Mouse (Mus musculus) left cerebral cortex, postnatal 14 days (tissue): ENCODE data around the gene Yy1. TPM values are rescaled to one million over a fixed set of nuclear protein-coding genes. Genes with fewer than 3 reads are reported as not detected.
"Not testable (repeated sequence)": the region's sequence is repeated elsewhere in the genome, so short reads cannot be mapped to it uniquely, and the experiment has no call there.

Experiments used
- DNase-seq, 2 experiments: peaks; one replicate each; pipeline ENCODE4 v3.0.0; 2021 to 2022; ENCODE audit warnings: low spot score in 2 of 2, mixed read lengths in 1 of 2
- intact Hi-C: fragments of 180-260 bp; cut with DNase I; formaldehyde crosslinking; loops from one replicate; pipeline ENCODE4 v1.15.1; 2025
- microRNA-seq, 2 experiments: library from miRNA; unstranded; fragments of <30 nt; microRNA quantifications; one replicate each; pipeline ENCODE4 v1.2.0; 2022
- total RNA-seq, 2 experiments: library from RNA; stranded (reverse); gene quantifications; 2 replicates each; pipeline ENCODE4 v1.2.3; 2021

Yy1 gene
- total RNA-seq, 2 experiments from 2014 or later: 46.3 to 47.9 TPM

DNA sequence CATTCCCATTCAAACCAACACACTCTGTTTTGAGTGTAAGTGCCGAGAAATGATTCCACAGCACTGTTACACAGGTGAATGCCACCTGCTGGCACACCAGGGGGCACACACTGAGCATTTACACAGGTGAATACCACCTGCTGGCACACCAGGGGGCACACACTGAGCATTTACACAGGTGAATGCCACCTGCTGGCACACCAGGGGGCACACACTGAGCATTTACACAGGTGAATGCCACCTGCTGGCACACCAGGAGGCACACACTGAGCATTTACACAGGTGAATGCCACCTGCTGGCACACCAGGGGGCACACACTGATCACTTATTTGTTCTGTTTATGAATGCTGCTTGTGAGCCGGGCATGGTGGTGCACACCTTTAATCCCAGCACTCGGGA lies 55.3 kb downstream of the Yy1 start:
- intact Hi-C loops, DNase-seq: not testable (repeated sequence)

DNA sequence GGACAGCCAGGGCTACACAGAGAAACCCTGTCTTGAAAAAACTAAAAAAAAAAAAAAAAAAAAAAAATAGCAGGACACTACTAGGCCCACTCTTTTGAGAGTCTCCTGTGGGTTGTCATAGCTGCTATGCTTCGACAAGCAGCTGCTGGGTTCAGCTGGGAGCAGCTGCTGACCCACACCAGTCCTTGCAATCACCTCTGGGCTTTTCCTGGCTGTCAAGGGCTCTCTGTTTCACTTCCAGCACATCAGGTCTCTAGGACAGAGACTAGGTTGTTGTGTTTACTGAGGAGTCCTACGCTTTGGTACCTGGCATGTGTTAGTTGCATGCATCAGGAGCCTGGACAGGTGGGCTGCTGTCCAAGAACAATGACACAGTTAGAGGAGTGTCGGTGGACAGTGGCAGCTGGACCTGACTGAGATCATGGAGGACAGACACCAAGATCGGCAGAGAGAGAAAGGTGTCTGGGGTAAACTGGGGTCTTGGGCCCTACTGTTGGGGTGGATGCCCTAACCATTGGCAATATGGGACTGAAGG lies 56.8 kb downstream of the Yy1 start:
- intact Hi-C loops: no loop called here
- DNase-seq: no peak

DNA sequence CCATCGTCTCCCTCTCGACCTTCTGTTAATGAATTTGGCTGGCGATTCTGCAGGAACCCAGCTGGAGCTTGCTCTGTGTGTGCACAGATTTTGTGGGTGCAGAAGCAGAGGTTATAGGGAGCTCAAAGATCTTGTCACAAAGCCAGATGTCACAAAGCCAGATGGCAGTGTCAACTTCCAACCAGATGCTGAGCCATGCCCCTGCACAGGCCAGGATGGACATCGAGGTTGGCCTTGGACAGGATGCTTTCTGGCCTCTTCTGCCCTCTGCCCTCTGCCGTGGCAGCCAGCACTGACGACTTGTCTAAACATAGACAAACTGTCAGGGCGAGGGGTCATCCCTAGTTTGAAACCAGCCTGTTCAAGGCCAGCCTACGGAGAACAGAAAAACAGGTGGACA lies 57.4 kb downstream of the Yy1 start:
- intact Hi-C loops: no loop called here
- DNase-seq: no peak

DNA sequence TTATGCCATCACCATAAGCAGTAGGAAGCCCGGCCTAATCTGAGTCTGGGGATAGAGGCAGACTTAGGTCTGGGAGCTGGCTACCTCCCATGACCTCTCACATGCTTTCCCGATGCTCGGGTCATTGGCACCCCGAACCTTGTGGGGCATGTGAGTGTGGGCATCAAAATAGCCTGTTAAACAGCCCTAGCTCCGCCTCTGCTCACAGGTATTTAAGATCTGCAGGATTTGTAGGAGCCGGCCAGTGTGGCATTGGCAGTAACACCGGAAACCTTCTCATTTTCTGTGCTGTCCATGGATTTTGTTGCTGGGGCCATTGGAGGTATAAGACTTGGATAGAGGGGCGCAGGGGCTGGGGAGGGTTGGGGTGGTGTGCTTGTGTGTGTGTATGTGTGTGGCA lies 58.1 kb downstream of the Yy1 start:
- no peak for DNase-seq
- intact Hi-C loops: no loop called here

DNA sequence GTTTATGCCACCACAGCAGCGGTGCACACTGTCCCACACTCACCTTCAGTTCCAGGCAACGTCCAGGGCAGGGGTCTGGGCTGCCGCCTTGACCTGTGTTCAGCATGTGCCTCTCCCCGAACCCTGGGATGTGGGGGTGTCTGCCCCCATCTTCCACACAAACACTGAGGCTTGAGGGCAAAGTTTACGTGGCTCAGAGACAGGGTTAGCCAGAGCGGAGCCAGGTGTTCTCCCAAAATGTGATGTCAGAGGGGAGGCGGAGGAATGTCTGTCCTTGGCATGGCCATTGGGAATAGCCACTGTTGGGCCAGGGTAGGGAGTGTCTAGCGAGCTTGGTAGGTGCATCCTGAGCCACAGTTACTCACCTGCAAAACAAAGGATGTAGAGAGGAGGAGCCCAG lies 60.0 kb downstream of the Yy1 start:
- intact Hi-C loops: no loop called here
- DNase-seq: no peak

DNA sequence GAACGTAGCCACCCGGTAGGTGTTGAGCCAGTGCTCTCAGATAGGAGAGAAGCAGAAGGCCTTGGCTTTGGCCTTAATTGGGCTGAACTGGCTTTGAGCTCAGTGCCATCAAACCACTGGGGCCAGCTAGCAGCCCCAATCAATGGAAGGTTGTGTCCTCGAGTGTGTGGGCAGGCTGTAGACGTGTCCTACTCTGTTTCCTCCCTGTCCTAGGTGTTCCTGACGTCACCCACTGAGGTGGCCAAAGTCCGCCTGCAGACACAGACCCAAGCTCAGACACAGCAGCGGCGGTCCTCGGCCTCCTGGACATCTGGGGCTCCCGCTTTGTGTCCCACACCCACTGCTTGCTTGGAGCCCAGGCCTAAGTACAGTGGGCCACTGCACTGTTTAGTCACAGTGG lies 62.3 kb downstream of the Yy1 start:
- intact Hi-C loops: no loop called here
- DNase-seq: no peak

DNA sequence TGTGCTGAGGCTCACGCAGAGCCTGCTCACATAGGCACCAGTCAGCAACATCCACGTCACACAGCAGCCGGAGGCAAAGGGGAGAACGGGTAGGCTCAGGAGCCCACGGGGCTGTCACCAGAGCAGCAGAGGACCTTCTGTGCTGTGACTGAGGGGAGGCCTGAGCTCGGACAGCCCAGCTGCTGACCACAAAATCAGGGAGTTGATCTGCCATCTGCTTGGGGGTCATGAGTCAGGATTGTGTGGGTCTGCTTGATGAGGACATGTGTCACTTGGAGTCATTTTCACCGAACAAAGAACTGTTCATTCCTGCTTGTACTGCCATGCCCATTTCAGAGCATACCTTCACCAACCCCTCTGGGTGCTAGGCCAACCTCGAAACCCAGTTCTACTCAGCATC lies 63.4 kb downstream of the Yy1 start:
- DNase-seq: no peak
- intact Hi-C loops: no loop called here

DNA sequence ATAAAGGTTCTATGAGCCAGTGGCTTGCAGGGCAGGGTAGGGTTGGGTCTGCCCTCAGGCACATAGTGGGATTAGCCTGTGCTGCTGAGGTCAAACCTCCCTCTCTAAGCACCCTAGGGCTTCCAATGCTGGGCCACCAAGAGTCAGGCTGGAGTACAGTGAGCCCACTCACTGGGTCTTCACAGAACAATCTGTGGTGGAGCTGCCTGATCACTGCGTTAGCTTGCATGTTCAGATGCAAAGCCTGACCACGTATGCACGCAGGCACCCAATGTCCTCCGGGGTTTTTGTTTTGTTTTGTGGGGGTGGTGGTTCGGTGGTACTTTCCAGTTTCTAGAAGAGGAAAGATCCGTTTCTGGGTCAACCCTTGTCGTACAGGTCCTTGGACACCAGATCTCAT lies 64.3 kb downstream of the Yy1 start:
- DNase-seq: no peak
- intact Hi-C loops: no loop called here

DNA sequence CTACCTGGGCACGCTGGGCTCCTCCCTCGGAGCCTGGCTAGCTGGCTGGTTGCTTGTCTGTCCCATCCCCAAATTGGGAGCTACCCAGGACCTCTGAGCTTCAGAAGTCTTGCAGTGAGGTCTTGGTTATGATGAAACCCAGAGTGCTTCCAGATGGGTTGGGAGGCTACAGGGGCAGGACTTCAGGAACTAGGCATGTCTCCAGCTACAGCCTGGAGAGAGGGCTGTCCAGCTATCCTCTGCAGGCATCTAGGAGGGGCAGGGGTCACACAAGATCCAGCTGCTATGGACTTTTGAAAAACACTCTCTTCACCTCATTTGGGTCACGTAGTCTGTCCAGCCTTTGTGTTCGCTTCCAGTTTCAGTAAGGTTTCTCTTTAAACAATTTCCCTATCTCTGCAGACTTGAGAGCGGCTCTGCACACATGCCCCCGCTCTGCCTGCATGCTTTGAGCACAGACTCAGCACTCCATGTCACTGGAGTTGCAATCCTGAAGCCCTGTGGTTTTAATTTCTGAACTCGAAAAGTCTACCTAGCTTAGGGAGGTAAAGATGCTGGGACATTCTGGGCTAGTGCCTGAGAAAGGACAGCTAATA lies 64.9 kb downstream of the Yy1 start:
- no peak for DNase-seq
- intact Hi-C loops: no loop called here

DNA sequence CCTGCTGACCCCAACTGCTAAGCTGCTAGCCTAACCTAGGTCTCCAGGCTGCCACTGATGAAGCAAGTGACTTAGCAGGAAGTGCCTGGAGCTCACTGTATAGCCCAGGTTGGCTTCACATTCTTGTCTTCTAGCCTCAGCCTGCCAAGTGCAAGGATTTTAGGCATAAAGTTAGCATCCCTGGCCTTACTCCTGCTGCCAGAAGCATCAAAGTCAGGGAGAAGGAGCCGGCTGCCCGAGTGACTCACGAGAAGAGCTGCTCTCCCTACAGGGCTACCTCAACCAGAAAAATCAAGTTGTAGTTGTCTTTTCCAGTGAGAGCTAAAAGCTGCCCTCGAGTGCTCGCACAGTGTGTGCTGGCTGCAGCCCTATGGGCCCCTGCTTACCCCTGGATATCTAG lies 65.7 kb downstream of the Yy1 start:
- intact Hi-C loops: no loop called here

DNA sequence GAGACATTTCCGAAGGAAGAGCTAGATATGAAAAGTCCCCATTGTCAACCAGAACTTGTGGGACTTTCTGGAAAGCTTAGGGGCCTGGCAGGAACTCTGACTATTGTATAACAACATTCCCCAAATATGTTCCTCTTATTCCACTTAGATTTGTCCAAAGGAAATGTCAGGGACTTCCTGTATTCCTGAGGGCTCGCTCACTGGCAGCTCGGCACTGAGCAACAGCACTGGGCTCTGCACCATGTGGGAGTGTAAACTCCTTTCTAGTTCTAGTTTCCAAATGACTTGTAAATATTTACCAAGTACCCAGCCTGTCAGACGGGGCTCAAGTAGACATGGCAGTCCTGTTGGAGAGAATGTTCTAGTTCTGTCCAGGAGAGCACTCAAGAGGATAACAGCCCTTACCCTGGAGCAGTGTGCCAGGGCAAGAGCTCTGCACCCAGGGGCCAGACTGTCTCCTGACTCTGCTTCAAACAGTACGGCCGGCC lies 72.3 kb downstream of the Yy1 start:
- intact Hi-C loops: no loop called here
- no peak for DNase-seq

More for the DNA sequence above, 65.7 kb downstream of the Yy1 start:
- no peak for DNase-seq

DNA sequence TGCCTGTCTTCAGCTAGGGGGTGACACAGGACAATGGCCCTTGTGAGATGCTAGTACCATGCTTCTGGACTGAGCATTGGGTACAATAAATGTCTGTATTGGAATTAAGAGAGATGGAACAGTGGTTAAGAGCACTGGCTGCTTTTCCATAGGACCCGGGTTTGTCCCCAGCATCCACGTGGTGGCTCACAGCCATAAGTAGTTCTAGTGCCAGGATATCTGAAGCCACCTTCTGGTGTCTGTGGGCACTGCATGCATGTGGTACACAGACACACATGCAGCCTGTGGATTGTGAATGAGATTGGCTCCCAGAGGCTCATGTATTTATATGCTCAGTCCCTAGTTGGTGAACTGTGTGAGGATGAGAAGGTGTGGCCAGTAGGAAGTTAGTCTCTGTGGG lies 76.8 kb downstream of the Yy1 start:
- DNase-seq: peak in 1 of 2 experiments; percentile 31
- intact Hi-C loops: no loop called here

Small RNAs within 50 kb of the gene (microRNA-seq; reads per million reads assigned to microRNA genes)
- gene Mir345: 86.2 to 111 reads per million in 2 experiments

Other genes starting within 250 kb of the Yy1 start
- gene Evl, start 238.3 kb upstream of the Yy1 start, total RNA-seq: 100 to 1,000 TPM; 285 to 314 TPM
- gene Degs2, start 90.7 kb upstream of the Yy1 start, total RNA-seq: 1 to 10 TPM in 1 of 2 experiments, under 1 TPM in 1; 0.94 to 1.4 TPM
- 10 to 100 TPM; 14.7 to 15.8 TPM for gene Slc25a29, start 42.9 kb downstream of the Yy1 start, total RNA-seq
- gene Slc25a47, start 43.1 kb downstream of the Yy1 start, total RNA-seq: 1 to 10 TPM; 7.3 to 8.3 TPM
- 1 to 10 TPM; 7.4 TPM for gene Wdr25, start 100.7 kb downstream of the Yy1 start, total RNA-seq
- gene Wars, start 101.2 kb downstream of the Yy1 start, total RNA-seq: 10 to 100 TPM; 90.7 to 93.2 TPM